Mouse (Mus musculus) forebrain, embryonic 15.5 days (tissue): ENCODE measurements around the gene Msi2. TPM values are rescaled to one million over a fixed set of nuclear protein-coding genes. Genes with fewer than 3 reads are reported as not detected.

ENCODE experiments used
- ATAC-seq: fragments of 200-750 bp; cut with Nextera tagmentation; replicated peaks from 2 replicates; pipeline ENCODE4 v1.8.0; 2017; ENCODE audit warnings: mild to moderate bottlenecking, moderate TSS enrichment, moderate library complexity
- H3K27ac ChIP-seq: fragments of 300-500 bp; sonication (generic); replicated peaks from 2 replicates; pipeline ENCODE4 v1.5.1; 2015; ENCODE audit warnings: mild to moderate bottlenecking, inconsistent platforms
- H3K27me3 ChIP-seq: fragments of 300-500 bp; sonication (generic); 2 replicates; pipeline ENCODE4 v1.6.1; 2015; ENCODE audit warnings: inconsistent platforms
- H3K36me3 ChIP-seq: fragments of 300-500 bp; sonication (generic); 2 replicates; pipeline ENCODE4 v1.6.1; 2015; ENCODE audit warnings: mild to moderate bottlenecking, inconsistent platforms
- H3K4me1 ChIP-seq: fragments of 300-500 bp; sonication (generic); 2 replicates; pipeline ENCODE4 v1.6.1; 2015; ENCODE audit warnings: inconsistent platforms
- H3K4me2 ChIP-seq: fragments of 300-500 bp; sonication (generic); replicated peaks from 2 replicates; pipeline ENCODE4 v1.6.1; 2015; ENCODE audit warnings: mild to moderate bottlenecking, inconsistent platforms
- H3K4me3 ChIP-seq: fragments of 300-500 bp; sonication (generic); 2 replicates; pipeline ENCODE4 v1.5.1; 2015; ENCODE audit warnings: mild to moderate bottlenecking, inconsistent platforms
- H3K9ac ChIP-seq: fragments of 300-500 bp; sonication (generic); replicated peaks from 2 replicates; pipeline ENCODE4 v1.6.1; 2015; ENCODE audit warnings: mild to moderate bottlenecking, inconsistent platforms
- H3K9me3 ChIP-seq: fragments of 300-500 bp; sonication (generic); 2 replicates; pipeline ENCODE4 v1.6.1; 2016; ENCODE audit warnings: inconsistent platforms
- WGBS: fragments of 180-500 bp; shearing (Covaris S2); methylation state at CpG from one replicate; pipeline ENCODE4 v1.1.7; 2015; ENCODE audit warnings: mixed read lengths; 5-methylcytosine and 5-hydroxymethylcytosine counted together
- polyA plus RNA-seq: library from polyadenylated mRNA; unstranded; fragments of >200 nt; fragmentation: Nextera tagmentation; extraction: Ambion mirVana; gene quantifications from 2 replicates; pipeline ENCODE4 v1.2.1, GENCODE M21; 2015

Gene Msi2
- polyA plus RNA-seq, 1 experiment from 2014 or later: 27.1 TPM

DNA sequence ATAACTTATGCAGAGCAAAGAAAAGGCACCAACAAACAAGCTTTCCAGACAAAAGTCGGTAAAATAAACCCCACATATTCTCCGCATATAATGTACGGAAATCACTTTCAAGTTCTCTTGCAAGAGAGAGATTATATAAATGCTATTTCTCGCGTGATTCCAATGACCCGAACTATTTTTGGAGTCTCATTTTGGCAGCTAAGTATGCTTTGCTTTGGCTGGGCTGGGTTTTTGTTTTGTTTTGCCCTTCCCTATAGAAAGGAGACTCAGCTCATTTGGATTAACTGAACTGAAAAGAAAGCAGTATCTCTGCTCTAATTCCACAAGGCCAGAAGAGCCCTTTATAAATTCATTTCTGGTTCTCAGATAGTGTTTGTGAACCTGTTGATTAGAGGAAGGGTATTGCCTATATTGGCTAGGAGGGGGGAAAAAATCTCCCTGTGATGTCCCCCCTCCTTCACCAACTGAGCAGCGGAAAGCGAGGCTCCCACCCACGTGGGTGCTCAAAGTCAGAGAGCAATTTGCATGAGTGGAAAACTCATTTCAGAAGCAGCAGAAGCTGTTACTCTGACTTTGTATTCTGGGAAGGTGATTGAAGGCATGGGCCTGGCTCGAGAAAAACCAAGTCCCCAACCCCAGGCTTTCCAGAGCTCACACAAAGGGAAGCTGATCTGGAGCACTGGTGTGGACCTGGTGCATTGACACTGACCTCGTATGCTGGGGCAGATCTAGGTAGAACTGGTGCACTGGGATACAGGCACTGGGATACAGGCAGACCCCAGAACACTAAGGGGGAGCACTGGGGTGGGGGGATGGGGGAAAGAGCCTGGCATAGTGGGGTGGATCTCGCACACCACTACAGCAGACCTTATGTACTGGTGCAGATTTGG, 201.5 kb downstream of the Msi2 start:
- no peak for ATAC-seq
- Histone ChIP-seq H3K27ac (peak overlapping the region; percentile 39), H3K9ac (no peak overlapping the region), H3K36me3 (no peaks in the 10 kb centered on the region), H3K9me3 (no peaks in the 10 kb centered on the region), H3K4me3 (no peak overlapping the region), H3K27me3 (no peaks in the 10 kb centered on the region), H3K4me2 (no peak overlapping the region), H3K4me1 (peaks cover 57% of the 10 kb centered on the region)
- WGBS: 24% methylated on average over 12 of the region's 12 CpGs

DNA sequence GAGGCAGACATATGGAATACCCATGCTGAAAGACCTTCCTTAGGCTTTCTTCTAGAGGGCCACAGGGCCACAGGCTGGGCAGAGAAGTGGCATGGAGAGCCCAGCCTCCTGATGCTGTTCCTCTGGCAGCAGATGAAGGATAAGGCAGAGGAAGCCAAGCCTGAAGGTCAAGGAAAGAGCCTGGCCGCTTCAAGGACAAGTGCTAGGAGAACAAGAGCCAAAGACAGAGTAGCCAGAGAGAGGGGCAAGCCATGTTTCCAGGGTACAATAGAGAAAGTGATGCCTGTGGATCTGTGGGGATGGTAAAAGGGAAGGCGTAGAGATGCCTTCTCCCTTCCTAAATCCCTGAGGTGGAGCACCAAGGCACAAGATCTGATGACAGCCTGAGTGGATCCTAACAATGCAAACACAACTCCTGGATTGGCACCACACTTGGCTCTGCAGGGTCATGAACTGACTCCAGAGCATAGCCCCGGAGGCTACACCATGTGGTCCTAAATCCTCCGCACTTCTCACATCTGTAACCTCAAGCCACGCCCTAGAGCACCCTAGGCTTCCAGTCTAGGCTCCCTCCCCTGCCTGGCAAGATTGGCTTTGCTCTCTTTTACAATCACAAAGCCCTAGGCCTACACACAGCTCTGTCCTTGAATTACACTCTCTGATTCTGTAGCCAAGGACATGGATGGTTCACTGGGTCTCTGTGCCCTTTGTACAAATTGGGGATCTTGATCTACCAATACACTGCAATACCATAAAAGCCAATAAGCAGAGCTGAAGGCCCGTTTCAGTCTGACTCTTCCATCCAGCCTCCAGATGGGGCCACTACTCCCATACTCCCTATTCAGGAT, 202.4 kb downstream of the Msi2 start:
- Histone ChIP-seq H3K4me1 (peaks cover 52% of the 10 kb centered on the region), H3K27ac (peak overlapping the region; percentile 39), H3K9ac (no peak overlapping the region)

DNA sequence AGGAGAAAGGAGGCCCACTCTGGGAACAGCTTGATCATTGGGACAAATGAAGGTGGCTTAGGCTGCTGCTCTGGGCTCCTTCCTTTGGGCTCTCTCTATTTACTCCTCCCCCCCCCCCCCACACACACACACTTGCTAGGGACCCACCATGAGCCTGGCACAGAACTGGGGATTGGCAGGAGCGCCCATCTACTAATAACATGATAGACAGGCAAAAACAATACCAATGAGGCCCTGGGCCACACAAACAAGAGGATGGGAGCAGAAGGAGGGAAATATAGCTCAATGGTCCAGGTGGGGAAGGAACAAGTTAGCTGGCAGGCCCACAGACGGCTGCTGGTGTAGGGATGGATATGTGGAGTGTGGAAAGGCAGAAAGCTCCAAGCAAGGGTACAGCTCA, 203.0 kb downstream of the Msi2 start:
- Histone ChIP-seq H3K4me3 (no peak overlapping the region), H3K27ac (0 out of 2 replicates have a peak overlapping the region, but pooled peaks have one; percentile 9), H3K9me3 (no peaks in the 10 kb centered on the region), H3K9ac (no peak overlapping the region), H3K27me3 (no peaks in the 10 kb centered on the region), H3K4me2 (no peak overlapping the region), H3K4me1 (peaks cover 45% of the 10 kb centered on the region), H3K36me3 (no peaks in the 10 kb centered on the region)
- no peak; the same call in 1 of the 2 replicates for ATAC-seq
- 49% methylated on average over 2 of the region's 2 CpGs for WGBS

More for the DNA sequence above, 202.4 kb downstream of the Msi2 start:
- 65% methylated on average over 6 of the region's 6 CpGs for WGBS
- no peak overlapping the region for H3K4me3 ChIP-seq
- no peaks in the 10 kb centered on the region for H3K9me3 ChIP-seq
- ATAC-seq: no peak
- no peak overlapping the region for H3K4me2 ChIP-seq
- no peaks in the 10 kb centered on the region for H3K27me3 ChIP-seq
- H3K36me3 ChIP-seq: no peaks in the 10 kb centered on the region

DNA sequence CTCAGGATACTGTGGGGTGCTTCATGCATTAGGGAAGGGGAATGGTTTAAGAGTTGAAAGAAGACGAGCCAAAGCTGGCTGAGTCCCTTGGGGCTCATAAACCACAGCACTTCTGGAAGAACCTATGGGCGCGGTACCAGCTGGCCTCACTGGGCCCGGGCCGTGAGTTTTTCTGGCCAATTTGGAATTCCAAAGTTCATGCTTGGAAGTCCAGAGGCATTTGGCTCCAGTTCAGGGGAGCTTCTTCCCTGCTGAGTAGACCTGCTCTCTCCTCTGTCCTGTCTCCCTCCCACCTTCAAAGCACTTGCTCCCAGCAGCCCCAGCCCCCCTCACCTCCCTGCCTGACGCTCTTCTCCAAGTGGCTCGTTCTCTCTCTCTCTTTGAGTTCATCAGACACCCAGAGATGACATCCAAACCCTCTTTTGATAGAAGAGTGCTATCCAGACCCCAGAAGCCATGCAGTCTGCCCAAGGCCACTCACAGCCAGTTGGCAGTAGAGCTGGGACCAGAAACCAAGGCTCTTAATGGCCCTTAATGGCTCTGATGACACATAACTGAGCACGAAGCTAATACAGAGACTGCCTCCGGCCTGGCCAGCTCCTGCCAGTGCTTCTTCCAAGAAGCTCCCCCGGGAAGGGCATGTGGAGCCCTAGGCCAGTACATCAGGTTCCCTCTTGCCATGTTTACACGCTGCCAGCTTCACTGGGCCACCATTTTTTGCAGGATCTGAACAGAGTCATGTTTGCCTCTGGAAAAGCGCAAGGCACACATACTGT, 204.0 kb downstream of the Msi2 start:
- no peak overlapping the region for H3K9ac ChIP-seq
- no peaks in the 10 kb centered on the region for H3K36me3 ChIP-seq
- 0 out of 2 replicates have a peak overlapping the region, but pooled peaks have one; percentile 9 for H3K27ac ChIP-seq
- ATAC-seq: no peak
- no peaks in the 10 kb centered on the region for H3K27me3 ChIP-seq
- H3K4me3 ChIP-seq: no peak overlapping the region
- H3K4me2 ChIP-seq: no peak overlapping the region
- WGBS: 84% methylated on average over 12 of the region's 12 CpGs
- peaks cover 50% of the 10 kb centered on the region for H3K4me1 ChIP-seq
- no peaks in the 10 kb centered on the region for H3K9me3 ChIP-seq

DNA sequence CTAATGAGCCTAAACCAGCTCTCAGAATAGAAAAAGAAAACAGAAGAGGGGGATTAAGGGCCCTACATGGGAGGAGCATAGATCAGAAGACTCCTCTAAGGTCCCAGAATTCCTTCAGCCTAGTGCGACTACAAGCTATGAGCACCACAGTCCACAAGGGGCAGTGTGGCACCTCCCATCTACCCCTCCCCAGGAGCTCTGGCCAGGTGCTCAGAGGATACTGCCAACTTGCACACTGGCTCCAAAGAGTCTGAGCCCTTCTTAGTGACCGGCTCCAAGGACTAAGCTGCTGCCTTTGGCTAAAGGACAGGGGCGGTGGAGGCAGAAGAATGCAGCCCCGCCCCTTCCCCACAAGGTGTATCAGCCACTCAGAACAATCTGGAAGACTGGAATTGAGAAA, 205.7 kb downstream of the Msi2 start:
- no peaks in the 10 kb centered on the region for H3K36me3 ChIP-seq
- 20% methylated on average over 4 of the region's 4 CpGs for WGBS
- no peak overlapping the region for H3K27ac ChIP-seq
- H3K27me3 ChIP-seq: no peaks in the 10 kb centered on the region
- peaks cover 66% of the 10 kb centered on the region for H3K4me1 ChIP-seq
- no peak overlapping the region for H3K9ac ChIP-seq
- H3K9me3 ChIP-seq: no peaks in the 10 kb centered on the region
- H3K4me2 ChIP-seq: no peak overlapping the region
- H3K4me3 ChIP-seq: no peak overlapping the region
- ATAC-seq: no peak

DNA sequence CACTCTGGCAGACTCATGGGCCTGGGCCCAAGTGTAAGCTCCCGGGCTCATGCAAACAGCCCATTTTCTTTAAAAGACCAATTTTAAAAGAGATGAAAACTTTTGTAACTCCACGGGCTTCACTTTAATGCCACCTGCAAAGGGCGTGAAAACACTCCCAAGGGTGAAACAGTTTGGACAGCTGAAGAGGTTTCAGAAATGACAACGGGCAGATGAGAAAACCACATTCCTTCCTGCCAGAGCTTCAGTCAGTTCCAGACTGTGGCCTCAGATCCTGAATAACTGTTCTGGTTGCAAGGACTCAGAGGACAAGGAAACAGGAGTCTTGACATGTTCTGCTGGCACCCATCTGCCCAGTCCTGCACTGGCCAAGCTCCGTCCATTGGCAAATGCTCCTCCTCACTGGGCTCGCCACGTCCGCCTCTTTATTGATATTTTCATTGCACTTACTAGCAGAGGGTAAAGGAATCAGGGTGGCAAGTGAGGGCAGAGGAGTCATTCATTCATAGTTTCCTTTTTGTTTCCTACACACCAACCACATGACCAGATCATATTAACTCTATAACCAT, 207.9 kb downstream of the Msi2 start:
- H3K27ac ChIP-seq: no peak overlapping the region
- no peak for ATAC-seq
- H3K9me3 ChIP-seq: no peaks in the 10 kb centered on the region
- no peak overlapping the region for H3K4me2 ChIP-seq
- H3K9ac ChIP-seq: no peak overlapping the region
- peaks cover 64% of the 10 kb centered on the region for H3K4me1 ChIP-seq
- 78% methylated on average over 8 of the region's 8 CpGs for WGBS
- no peak overlapping the region for H3K4me3 ChIP-seq
- H3K27me3 ChIP-seq: no peaks in the 10 kb centered on the region
- no peaks in the 10 kb centered on the region for H3K36me3 ChIP-seq

DNA sequence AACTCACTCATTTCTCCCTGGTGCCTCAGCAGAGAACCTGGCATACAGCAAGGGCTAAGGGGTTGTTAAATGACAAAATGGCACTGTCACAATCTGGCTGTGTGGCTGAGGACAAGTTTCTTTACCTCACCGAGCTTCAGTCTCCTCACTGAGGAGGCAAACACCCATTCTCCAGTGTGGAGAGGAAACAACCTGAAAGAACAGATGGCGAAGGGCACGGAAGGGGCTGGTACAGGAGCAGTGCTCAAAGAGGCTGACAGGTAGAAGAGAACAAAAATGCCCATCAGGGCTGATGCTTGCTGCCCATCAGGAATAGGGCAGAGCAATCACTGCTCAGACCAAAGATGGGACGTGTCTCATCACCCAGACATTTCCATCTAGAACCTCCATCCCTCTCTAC, 208.8 kb downstream of the Msi2 start:
- no peak overlapping the region for H3K27ac ChIP-seq

DNA sequence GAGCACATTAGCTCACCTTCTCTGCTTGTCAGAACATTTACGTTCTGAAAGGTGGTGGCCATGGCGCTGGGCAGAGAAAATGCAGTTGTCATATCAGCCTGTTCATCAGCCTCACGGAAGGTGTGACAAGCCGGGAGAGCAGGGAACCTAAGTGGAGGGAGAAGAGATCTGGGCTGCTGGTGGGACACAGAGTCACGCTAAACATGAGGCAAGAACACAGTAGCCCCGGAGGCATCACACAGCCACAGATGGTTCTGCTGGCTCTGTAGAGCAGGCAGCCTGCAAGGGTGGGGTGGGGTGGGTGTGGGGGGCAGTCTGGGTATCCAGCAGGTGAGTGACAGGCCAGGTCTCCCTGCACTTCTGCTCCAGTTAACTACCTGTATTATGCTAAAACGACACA, 210.2 kb downstream of the Msi2 start:
- no peak overlapping the region for H3K4me2 ChIP-seq
- no peaks in the 10 kb centered on the region for H3K27me3 ChIP-seq
- peak; percentile 52; the same call in 1 of the 2 replicates for ATAC-seq
- no peak overlapping the region for H3K4me3 ChIP-seq
- H3K9me3 ChIP-seq: no peaks in the 10 kb centered on the region
- H3K27ac ChIP-seq: peak overlapping the region; percentile 31; the same call in 1 of the 2 replicates
- peaks cover 54% of the 10 kb centered on the region for H3K4me1 ChIP-seq
- 51% methylated on average over 7 of the region's 7 CpGs for WGBS
- H3K36me3 ChIP-seq: no peaks in the 10 kb centered on the region
- H3K9ac ChIP-seq: no peak overlapping the region

More for the DNA sequence above, 208.8 kb downstream of the Msi2 start:
- no peak for ATAC-seq
- Histone ChIP-seq H3K36me3 (no peaks in the 10 kb centered on the region), H3K4me2 (no peak overlapping the region), H3K4me3 (no peak overlapping the region), H3K27me3 (no peaks in the 10 kb centered on the region), H3K4me1 (peaks cover 55% of the 10 kb centered on the region), H3K9me3 (no peaks in the 10 kb centered on the region), H3K9ac (no peak overlapping the region)
- 76% methylated on average over 4 of the region's 4 CpGs for whole genome bisulfite sequencing

DNA sequence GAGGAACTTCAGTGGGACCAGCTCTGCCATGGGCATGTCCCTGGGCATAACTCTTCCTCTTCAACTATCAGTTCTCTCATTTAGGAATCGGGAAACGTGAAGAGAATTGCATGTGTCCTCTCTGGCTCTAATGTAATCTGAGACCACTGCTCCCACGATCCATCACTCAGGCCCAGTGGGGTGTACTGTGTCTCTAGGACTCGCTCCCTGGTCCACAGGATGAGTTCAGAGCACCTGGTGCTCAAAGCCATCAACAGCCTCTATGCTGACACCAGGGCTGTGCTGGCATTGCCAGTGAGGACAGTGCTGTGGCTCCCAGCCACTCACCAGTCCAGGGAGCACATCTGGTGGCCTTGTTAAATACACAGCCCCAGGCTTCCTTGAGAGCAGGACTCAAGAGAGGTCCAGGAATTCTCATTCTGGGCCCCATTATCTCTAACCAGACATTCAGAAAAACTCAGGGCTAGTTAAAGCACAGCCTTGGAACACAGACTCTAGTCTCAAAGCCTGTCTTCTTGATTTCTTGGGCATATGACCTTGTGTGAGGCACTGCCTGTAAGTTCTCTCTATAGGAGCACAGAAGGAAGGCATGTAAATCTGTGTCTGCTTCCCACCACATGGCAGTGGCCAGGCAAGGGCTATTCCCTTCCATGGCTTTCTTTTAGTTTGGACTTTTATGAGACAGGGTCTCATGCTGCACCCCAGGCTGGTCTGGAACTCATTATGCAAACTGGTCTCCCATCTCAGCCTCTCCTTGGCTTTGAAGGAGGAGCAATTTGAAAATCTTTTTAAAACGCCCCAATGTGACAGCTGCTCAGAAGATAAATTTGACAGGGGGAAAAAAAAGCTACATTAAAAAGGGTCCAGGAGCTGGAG, 211.5 kb downstream of the Msi2 start:
- 44% methylated on average over 5 of the region's 5 CpGs for WGBS
- H3K27ac ChIP-seq: peak overlapping the region; percentile 49; the same call in 1 of the 2 replicates
- no peak overlapping the region for H3K4me3 ChIP-seq
- peaks cover 44% of the 10 kb centered on the region for H3K4me1 ChIP-seq
- H3K4me2 ChIP-seq: no peak overlapping the region; the same call in 1 of the 2 replicates
- no peaks in the 10 kb centered on the region for H3K36me3 ChIP-seq
- H3K27me3 ChIP-seq: no peaks in the 10 kb centered on the region
- no peaks in the 10 kb centered on the region for H3K9me3 ChIP-seq
- no peak for ATAC-seq
- H3K9ac ChIP-seq: 0 out of 2 replicates have a peak overlapping the region, but pooled peaks have one; percentile 17

DNA sequence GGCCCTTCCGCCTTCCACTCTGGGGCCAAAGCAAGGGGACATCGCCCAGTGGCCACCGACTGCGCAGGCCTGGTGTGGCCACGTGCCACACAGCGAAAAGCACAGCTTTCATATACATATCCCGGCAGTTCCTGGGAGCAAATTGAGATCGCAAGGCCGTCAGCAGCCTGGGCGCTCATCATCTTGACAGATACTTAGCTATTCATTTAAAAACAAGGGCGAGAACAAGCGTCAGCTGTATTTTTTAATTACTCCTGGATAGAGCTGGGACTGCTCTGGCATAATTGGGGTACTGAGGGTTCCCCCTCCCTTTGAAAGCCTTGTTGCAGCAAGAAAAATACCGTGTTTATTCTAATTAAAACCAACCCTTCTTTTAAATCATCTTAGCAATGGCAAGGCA, 212.2 kb downstream of the Msi2 start:
- Histone ChIP-seq H3K9ac (0 out of 2 replicates have a peak overlapping the region, but pooled peaks have one; percentile 17), H3K27ac (peak overlapping the region; percentile 49; the same call in 1 of the 2 replicates), H3K27me3 (no peaks in the 10 kb centered on the region), H3K4me3 (no peak overlapping the region), H3K36me3 (no peaks in the 10 kb centered on the region), H3K9me3 (no peaks in the 10 kb centered on the region), H3K4me1 (peaks cover 50% of the 10 kb centered on the region), H3K4me2 (no peak overlapping the region; the same call in 1 of the 2 replicates)
- ATAC-seq: no peak
- 26% methylated on average over 13 of the region's 13 CpGs for WGBS
